Comparison of ENCODE assay signal across 35 mouse cellular contexts in the genomic region with DNA sequence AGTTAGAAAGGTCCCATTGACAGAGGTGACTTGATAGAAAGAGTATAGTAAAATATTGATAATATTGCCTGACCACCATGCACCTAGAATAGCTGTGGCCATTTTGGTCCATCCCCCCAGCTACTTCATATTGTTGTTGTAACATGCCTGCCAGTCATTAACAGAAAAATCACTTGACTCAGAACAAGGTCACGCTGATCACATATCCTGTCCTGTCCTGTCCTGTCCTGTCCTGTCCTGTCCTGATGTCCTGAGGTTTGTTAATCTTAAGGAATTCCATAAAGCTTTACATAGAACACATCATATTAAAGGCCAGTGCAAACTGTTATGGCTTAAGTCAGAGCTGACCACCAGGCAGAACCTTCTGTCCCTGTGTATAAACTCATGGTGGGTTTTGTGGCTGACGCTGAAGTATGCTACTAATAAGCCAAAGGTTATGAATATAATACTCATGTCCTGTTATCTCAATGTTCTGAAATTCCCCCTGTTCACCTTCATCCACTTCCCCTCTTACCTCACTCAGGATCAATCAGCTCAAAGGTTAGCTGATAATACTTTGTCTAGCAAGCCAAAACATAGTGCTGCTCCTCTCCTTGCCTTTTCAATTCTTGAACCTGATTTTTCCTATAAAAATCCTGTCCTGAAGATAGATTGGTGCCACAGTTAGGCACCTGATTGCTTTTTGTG.
"Had no signal": no experiment of that assay in that cellular context is flagged by ENCODE, and none has a peak within 500 bp of the region (broad histone marks: within the 10 kb centered on the region; RNA-seq: fewer than 3 reads in every experiment).

No protein-coding gene starts in this region.

- H3K27ac ChIP-seq: heart, embryonic 10.5 days; heart, embryonic 13.5 days; heart, embryonic 15.5 days; hindbrain, embryonic 10.5 days; hindbrain, embryonic 12.5 days; hindbrain, embryonic 13.5 days; hindbrain, embryonic 14.5 days; hindbrain, embryonic 15.5 days; hindbrain, postnatal 0 days; intestine, embryonic 15.5 days; kidney, embryonic 15.5 days; kidney, postnatal 0 days; layer of hippocampus, adult 2 months had no signal

- H3K4me2 ChIP-seq: heart, embryonic 11.5 days; heart, embryonic 12.5 days; heart, embryonic 13.5 days; heart, embryonic 15.5 days; hindbrain, embryonic 12.5 days; hindbrain, embryonic 13.5 days; hindbrain, embryonic 14.5 days; hindbrain, embryonic 15.5 days; intestine, embryonic 15.5 days; kidney, embryonic 15.5 days had no signal

- H3K36me3 ChIP-seq: heart, embryonic 10.5 days; heart, embryonic 12.5 days; heart, embryonic 13.5 days; heart, embryonic 15.5 days; hindbrain, embryonic 10.5 days; hindbrain, embryonic 12.5 days; hindbrain, embryonic 13.5 days; hindbrain, embryonic 15.5 days; intestine, embryonic 15.5 days; kidney, embryonic 15.5 days had no signal

- H3K4me3 ChIP-seq: heart, embryonic 10.5 days; heart, embryonic 12.5 days; heart, embryonic 13.5 days; heart, embryonic 15.5 days; hindbrain, embryonic 10.5 days; hindbrain, embryonic 12.5 days; hindbrain, embryonic 13.5 days; hindbrain, embryonic 15.5 days; intestine, embryonic 15.5 days; kidney, embryonic 15.5 days; layer of hippocampus, adult 2 months had no signal

- H3K9me3 ChIP-seq: heart, embryonic 10.5 days; heart, embryonic 12.5 days; heart, embryonic 13.5 days; heart, embryonic 15.5 days; hindbrain, embryonic 10.5 days; hindbrain, embryonic 12.5 days; hindbrain, embryonic 13.5 days; hindbrain, embryonic 15.5 days; intestine, embryonic 15.5 days; kidney, embryonic 15.5 days had no signal

- ATAC-seq: hindbrain, embryonic 16.5 days; hindbrain, postnatal 0 days; inflammation-experienced regulatory T-cells, adult 6 months; intestine, embryonic 15.5 days; intestine, embryonic 16.5 days; intestine, postnatal 0 days had no signal

- DNase-seq: heart, postnatal 10 days; heart, postnatal 14 days; heart, postnatal 36 days; heart, postnatal 4 days; kidney, adult 11 months; kidney, adult 18-20 months; kidney, adult 2 months; kidney, adult 8-10 months; kidney, adult 9 months; kidney, postnatal 10 days; kidney, postnatal 14 days; kidney, postnatal 25 days; kidney, postnatal 36 days; kidney, postnatal 4 days; layer of hippocampus, adult 9-11 months; layer of hippocampus, postnatal 36 days had no signal

- H3K9ac ChIP-seq: heart, embryonic 12.5 days; heart, embryonic 13.5 days; heart, embryonic 15.5 days; hindbrain, embryonic 12.5 days; hindbrain, embryonic 13.5 days; hindbrain, embryonic 14.5 days; hindbrain, embryonic 15.5 days; intestine, embryonic 15.5 days; kidney, embryonic 15.5 days had no signal

- H3K27me3 ChIP-seq: heart, embryonic 12.5 days; heart, embryonic 13.5 days; heart, embryonic 15.5 days; hindbrain, embryonic 12.5 days; hindbrain, embryonic 13.5 days; hindbrain, embryonic 15.5 days; intestine, embryonic 15.5 days; kidney, embryonic 15.5 days had no signal

- H3K4me1 ChIP-seq: heart, embryonic 10.5 days; heart, embryonic 12.5 days; heart, embryonic 13.5 days; heart, embryonic 15.5 days; hindbrain, embryonic 13.5 days; hindbrain, embryonic 15.5 days; intestine, embryonic 15.5 days; kidney, embryonic 15.5 days had no signal
